Mouse (Mus musculus) MEL (cell line): Measurements from ENCODE around the gene Ppp4c. TPM values are rescaled to one million over a fixed set of nuclear protein-coding genes. Genes with fewer than 3 reads are reported as not detected.

Source experiments
- DNase-seq: peaks from one replicate; pipeline ENCODE4 v3.0.0; 2011; ENCODE audit warnings: low read depth, low spot score
- H3K27ac ChIP-seq: 2 replicates; pipeline ENCODE4 v1.5.1; 2012; ENCODE audit warnings: low read depth, mild to moderate bottlenecking, control low read depth, low read length, moderate library complexity; ENCODE audit not compliant: control insufficient read depth
- H3K27me3 ChIP-seq, 2 experiments: fragments of 150-350 bp in 1 of 2; sonication (generic) in 1 of 2; 2 replicates each; pipeline ENCODE4 v1.6.1; 2012; ENCODE audit warnings: low read length in 2 of 2, mild to moderate bottlenecking in 2 of 2, improper control_type of control experiment in 1 of 2, moderate library complexity in 1 of 2; ENCODE audit not compliant: insufficient read depth in 2 of 2, control insufficient read depth in 1 of 2
- H3K36me3 ChIP-seq, 2 experiments: 2 replicates each; pipeline ENCODE4 v1.6.1; 2012 to 2014; ENCODE audit warnings: low read length in 2 of 2, improper control_type of control experiment in 1 of 2, inconsistent platforms in 1 of 2, mild to moderate bottlenecking in 1 of 2; ENCODE audit not compliant: insufficient read depth in 2 of 2, control insufficient read depth in 1 of 2
- H3K4me1 ChIP-seq, 2 experiments: fragments of 150-350 bp in 1 of 2; sonication (generic) in 1 of 2; 2 replicates each; pipeline ENCODE4 v1.6.1; 2012; ENCODE audit warnings: low read length in 2 of 2, improper control_type of control experiment in 1 of 2, mild to moderate bottlenecking in 1 of 2; ENCODE audit not compliant: insufficient read depth in 2 of 2, control insufficient read depth in 1 of 2
- H3K4me3 ChIP-seq, 2 experiments: fragments of 150-350 bp in 1 of 2; sonication (generic) in 1 of 2; 2 replicates each; pipeline ENCODE4 v1.5.1; 2012; ENCODE audit warnings: low read depth in 2 of 2, low read length in 2 of 2, mild to moderate bottlenecking in 2 of 2, moderate library complexity in 2 of 2, control low read depth in 1 of 2, improper control_type of control experiment in 1 of 2; ENCODE audit not compliant: control insufficient read depth in 1 of 2, insufficient read depth in 1 of 2
- H3K79me2 ChIP-seq: 2 replicates; pipeline ENCODE4 v1.6.1; 2012; ENCODE audit warnings: mild to moderate bottlenecking, low read length, moderate library complexity; ENCODE audit not compliant: control insufficient read depth, poor library complexity, insufficient read depth
- H3K9ac ChIP-seq: 2 replicates; pipeline ENCODE4 v1.6.1; 2012; ENCODE audit warnings: low read depth, mild to moderate bottlenecking, control low read depth, low read length, moderate library complexity; ENCODE audit not compliant: control insufficient read depth, poor library complexity, severe bottlenecking
- H3K9me3 ChIP-seq: fragments of 150-350 bp; sonication (generic); replicated peaks from 2 replicates; pipeline ENCODE4 v1.6.1; 2012; ENCODE audit warnings: mild to moderate bottlenecking, low read length, improper control_type of control experiment, moderate library complexity; ENCODE audit not compliant: insufficient read depth
- BHLHE40 ChIP-seq: IDR thresholded peaks from 2 replicates; pipeline ENCODE4 v1.6.1; 2012; ENCODE audit warnings: low read depth, mild to moderate bottlenecking, inconsistent platforms, low read length, improper control_type of control experiment, borderline replicate concordance
- CHD2 ChIP-seq: IDR thresholded peaks from 2 replicates; pipeline ENCODE4 v1.6.1; 2011; ENCODE audit warnings: low read length, improper control_type of control experiment
- E2F4 ChIP-seq: IDR thresholded peaks from 2 replicates; pipeline ENCODE4 v1.6.1; 2011; ENCODE audit warnings: low read depth, low read length, improper control_type of control experiment, borderline replicate concordance
- ELF1 ChIP-seq: IDR thresholded peaks from 2 replicates; pipeline ENCODE4 v1.6.1; 2014; ENCODE audit warnings: low read depth, mild to moderate bottlenecking, inconsistent platforms, low read length, improper control_type of control experiment, moderate library complexity
- EP300 ChIP-seq, 2 experiments: IDR thresholded peaks; 2 replicates each; pipeline ENCODE4 v1.6.1; 2011; ENCODE audit warnings: improper control_type of control experiment in 2 of 2, low read length in 2 of 2, low read depth in 1 of 2, mild to moderate bottlenecking in 1 of 2
- ETS1 ChIP-seq: IDR thresholded peaks from 2 replicates; pipeline ENCODE4 v1.6.1; 2012; ENCODE audit warnings: low read depth, mild to moderate bottlenecking, inconsistent platforms, low read length, improper control_type of control experiment, moderate library complexity
- GATA1 ChIP-seq: IDR thresholded peaks from 2 replicates; pipeline ENCODE4 v1.6.1; 2011; ENCODE audit warnings: low read depth, low read length, improper control_type of control experiment
- HCFC1 ChIP-seq: IDR thresholded peaks from 2 replicates; pipeline ENCODE4 v1.6.1; 2012; ENCODE audit warnings: low read depth, mild to moderate bottlenecking, inconsistent platforms, low read length, improper control_type of control experiment, moderate library complexity
- KAT2A ChIP-seq: conservative IDR thresholded peaks from 2 replicates; pipeline ENCODE4 v1.6.1; 2012; ENCODE audit warnings: low read depth, low read length, improper control_type of control experiment, inconsistent platforms
- MAFK ChIP-seq: IDR thresholded peaks from 2 replicates; pipeline ENCODE4 v1.6.1; 2011; ENCODE audit warnings: low read depth, mild to moderate bottlenecking, low read length, improper control_type of control experiment, borderline replicate concordance
- MAX ChIP-seq: IDR thresholded peaks from 2 replicates; pipeline ENCODE4 v1.6.1; 2011; ENCODE audit warnings: low read length, improper control_type of control experiment
- MEF2A ChIP-seq: IDR thresholded peaks from 2 replicates; pipeline ENCODE4 v1.6.1; 2014; ENCODE audit warnings: low read depth, mild to moderate bottlenecking, inconsistent platforms, low read length, improper control_type of control experiment; ENCODE audit not compliant: poor library complexity, insufficient replicate concordance, severe bottlenecking; ENCODE audit errors: extremely low read depth
- MXI1 ChIP-seq: IDR thresholded peaks from 2 replicates; pipeline ENCODE4 v1.6.1; 2011; ENCODE audit warnings: mild to moderate bottlenecking, low read depth, low read length, improper control_type of control experiment
- MYB ChIP-seq: IDR thresholded peaks from 2 replicates; pipeline ENCODE4 v1.6.1; 2011; ENCODE audit warnings: mild to moderate bottlenecking, low read depth, low read length, improper control_type of control experiment
- MYC ChIP-seq: IDR thresholded peaks from 2 replicates; pipeline ENCODE4 v1.6.1; 2011; ENCODE audit warnings: low read depth, mild to moderate bottlenecking, low read length, improper control_type of control experiment, moderate library complexity
- NELFE ChIP-seq: IDR thresholded peaks from 2 replicates; pipeline ENCODE4 v1.6.1; 2011; ENCODE audit warnings: low read depth, low read length, improper control_type of control experiment
- RAD21 ChIP-seq: IDR thresholded peaks from 2 replicates; pipeline ENCODE4 v1.6.1; 2011; ENCODE audit warnings: mild to moderate bottlenecking, low read depth, low read length, improper control_type of control experiment
- RCOR1 ChIP-seq: IDR thresholded peaks from 2 replicates; pipeline ENCODE4 v1.6.1; 2012; ENCODE audit warnings: low read depth, mild to moderate bottlenecking, inconsistent platforms, low read length, improper control_type of control experiment
- SIN3A ChIP-seq: IDR thresholded peaks from 2 replicates; pipeline ENCODE4 v1.6.1; 2012; ENCODE audit warnings: low read length, improper control_type of control experiment, inconsistent platforms
- SMC3 ChIP-seq: IDR thresholded peaks from 2 replicates; pipeline ENCODE4 v1.6.1; 2011; ENCODE audit warnings: low read depth, low read length, improper control_type of control experiment
- TAL1 ChIP-seq: IDR thresholded peaks from 2 replicates; pipeline ENCODE4 v1.6.1; 2012; ENCODE audit warnings: mild to moderate bottlenecking, inconsistent platforms, low read length, moderate library complexity, mixed read lengths
- TBP ChIP-seq: IDR thresholded peaks from 2 replicates; pipeline ENCODE4 v1.8.0; 2011; ENCODE audit warnings: low read depth, low read length, improper control_type of control experiment
- TCF12 ChIP-seq: IDR thresholded peaks from 2 replicates; pipeline ENCODE4 v1.6.1; 2014; ENCODE audit warnings: low read depth, mild to moderate bottlenecking, inconsistent platforms, low read length, improper control_type of control experiment, moderate library complexity
- USF1 ChIP-seq: IDR thresholded peaks from 2 replicates; pipeline ENCODE4 v1.6.1; 2014; ENCODE audit warnings: low read depth, mild to moderate bottlenecking, inconsistent platforms, low read length, improper control_type of control experiment, moderate library complexity
- USF2 ChIP-seq, 2 experiments: IDR thresholded peaks; 2 replicates each; pipeline ENCODE4 v1.6.1; 2011 to 2012; ENCODE audit warnings: improper control_type of control experiment in 2 of 2, low read length in 2 of 2, borderline replicate concordance in 1 of 2, inconsistent platforms in 1 of 2, low read depth in 1 of 2, mild to moderate bottlenecking in 1 of 2; ENCODE audit not compliant: insufficient read depth in 1 of 2
- ZC3H11A ChIP-seq: IDR thresholded peaks from 2 replicates; pipeline ENCODE4 v1.6.1; 2012; ENCODE audit warnings: low read depth, mild to moderate bottlenecking, inconsistent platforms, low read length, improper control_type of control experiment
- ZKSCAN1 ChIP-seq: IDR thresholded peaks from 2 replicates; pipeline ENCODE4 v1.6.1; 2012; ENCODE audit warnings: low read depth, mild to moderate bottlenecking, inconsistent platforms, low read length, improper control_type of control experiment, moderate library complexity
- ZNF384 ChIP-seq: IDR thresholded peaks from 2 replicates; pipeline ENCODE4 v1.6.1; 2012; ENCODE audit warnings: low read depth, mild to moderate bottlenecking, inconsistent platforms, low read length, improper control_type of control experiment
- polyA plus RNA-seq, 2 experiments: library from polyadenylated mRNA; stranded (reverse) in 1 of 2; unstranded in 1 of 2; fragments of >175 nt in 1 of 2; fragments of >200 nt in 1 of 2; gene quantifications; 2 replicates each; pipeline versions ENCODE4 v1.2.1 to v1.2.4; 2012; ENCODE audit warnings: low replicate concordance in 2 of 2, low read depth in 1 of 2; ENCODE audit not compliant: insufficient read length in 2 of 2, insufficient read depth in 1 of 2, missing spikeins in 1 of 2
- total RNA-seq: library from RNA; depleted of rRNA; stranded (reverse); fragments of 300-350 nt; gene quantifications from 2 replicates; pipeline ENCODE4 v1.2.3, GENCODE M21; 2012

Gene Ppp4c
- total and polyA plus RNA-seq, 3 experiments: 257 to 540 (median 265) TPM

DNA sequence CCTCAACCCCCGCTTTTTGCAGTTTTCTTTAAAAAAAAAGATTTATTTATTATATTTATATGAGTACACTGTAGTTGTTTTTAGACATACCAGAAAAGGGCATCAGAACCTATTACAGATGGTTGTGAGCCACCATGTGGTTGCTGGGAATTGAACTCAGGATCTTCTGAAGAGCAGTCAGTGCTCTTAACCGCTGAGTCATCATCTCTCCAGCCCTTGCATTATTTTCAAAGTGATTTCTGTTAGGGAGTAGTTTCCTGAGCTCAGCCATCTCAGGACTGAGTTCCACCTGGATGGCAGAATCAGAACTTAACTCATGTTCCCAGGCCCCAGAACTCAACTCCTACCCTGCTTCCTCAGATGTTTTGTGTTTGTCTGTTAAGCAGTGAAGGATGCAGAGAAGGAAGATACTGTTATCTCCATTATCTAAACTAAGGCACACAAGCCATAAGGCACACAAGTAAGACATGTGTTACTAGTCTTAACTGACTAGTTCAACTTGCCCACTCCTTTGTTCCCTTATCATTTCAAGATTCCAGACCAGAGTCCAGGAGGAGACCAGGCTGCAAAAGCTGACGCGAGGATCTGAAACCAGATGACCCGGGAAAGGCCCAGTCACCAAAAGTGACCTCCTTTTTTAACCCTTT, 17.6 kb upstream of the Ppp4c start:
- TF ChIP-seq SIN3A (peak; percentile 17), MXI1 (peak; percentile 63), SMC3 (no peak), E2F4 (0 out of 2 replicates have a peak, but pooled peaks have one; percentile 56), MYB (0 out of 2 replicates have a peak, but pooled peaks have one; percentile 14), EP300 (IDR thresholded peaks at IDR 0.05; ENCODE audit: low read depth in 1 of 2, low read length in 2 of 2) (peak in 1 of 2 experiments; percentile 61; a peak in 2 of 4 replicates), TCF12 (0 out of 2 replicates have a peak, but pooled peaks have one; percentile 10), MAX (peak; percentile 63), KAT2A (no peak; the same call in 1 of the 2 replicates), TBP (0 out of 2 replicates have a peak, but pooled peaks have one; percentile 37), MYC (0 out of 2 replicates have a peak, but pooled peaks have one; percentile 53), GATA1 (peak; percentile 81), RAD21 (no peak), ZKSCAN1 (no peak), BHLHE40 (no peak), ELF1 (no peak), MAFK (peak; percentile 91)
- Histone ChIP-seq H3K4me3 (peak overlapping the region; percentile 39 to 66; a peak in 3 of 4 replicates), H3K9ac (peak overlapping the region; percentile 83)

DNA sequence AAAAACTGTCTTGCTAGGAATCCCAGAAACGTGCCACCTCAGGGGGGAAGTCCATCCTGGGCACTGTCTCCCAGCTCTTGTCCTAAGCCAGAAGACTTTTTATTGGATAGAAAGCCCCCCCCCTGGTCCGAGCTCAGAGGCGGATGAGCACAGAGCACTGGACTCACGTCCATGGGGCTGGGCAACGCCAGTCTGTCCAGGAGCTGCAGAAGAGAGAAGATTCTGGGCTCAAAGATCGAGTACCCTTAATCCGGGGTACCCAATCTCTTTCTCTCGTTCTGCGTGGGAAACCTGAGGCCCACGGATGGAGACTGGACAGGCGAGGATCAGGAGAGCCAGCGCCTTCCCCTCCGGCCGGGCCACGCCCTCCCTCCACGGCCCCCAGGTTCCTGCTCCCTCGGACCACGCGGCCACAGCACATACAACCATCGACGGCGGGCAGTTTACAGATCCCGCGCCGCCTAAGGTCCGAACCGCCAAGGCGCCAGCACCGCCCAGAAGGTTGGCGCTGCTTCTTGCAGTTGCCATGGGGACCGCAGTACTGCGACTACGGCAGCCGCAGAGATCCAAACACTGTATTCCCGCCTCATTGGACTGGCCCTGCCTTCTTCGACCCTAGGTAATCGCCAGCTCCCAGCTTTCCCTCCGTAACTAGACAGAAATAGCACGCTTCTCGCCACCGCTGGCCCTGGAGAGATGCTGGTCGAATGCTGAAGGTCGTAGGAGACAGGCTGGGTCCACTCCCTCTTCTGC, 16.6 kb upstream of the Ppp4c start:
- peak overlapping the region; percentile 71 for H3K27ac ChIP-seq
- peaks cover 6 to 23% of the 10 kb centered on the region in 2 experiments; a peak in 3 of 4 replicates for H3K4me1 ChIP-seq
- peak; percentile 91 for DNase-seq
- H3K9ac ChIP-seq: peak overlapping the region; percentile 83
- H3K4me3 ChIP-seq: peak overlapping the region; percentile 55 to 66
- no peaks in the 10 kb centered on the region for H3K27me3 ChIP-seq
- H3K36me3 ChIP-seq: peaks cover 0 to 18% of the 10 kb centered on the region in 2 experiments; a peak in 2 of 4 replicates
- no peaks in the 10 kb centered on the region for H3K9me3 ChIP-seq
- no peaks in the 10 kb centered on the region; the same call in 1 of the 2 replicates for H3K79me2 ChIP-seq
- peak; percentile 62 for TF ChIP-seq MAX
- no peak for TF ChIP-seq RCOR1
- no peak for TF ChIP-seq TCF12
- TF ChIP-seq ETS1: peak; percentile 55; the same call in 1 of the 2 replicates
- no peak for TF ChIP-seq ZC3H11A
- peak; percentile 96 for TF ChIP-seq SIN3A
- TF ChIP-seq HCFC1: peak; percentile 86
- TF ChIP-seq ZNF384: no peak
- TF ChIP-seq MXI1: peak; percentile 80
- TF ChIP-seq KAT2A: no peak
- TF ChIP-seq CHD2: no peak
- TF ChIP-seq USF1: no peak
- no peak for TF ChIP-seq MEF2A
- no peak for TF ChIP-seq MAFK
- 0 out of 2 replicates have a peak, but pooled peaks have one; percentile 26 for TF ChIP-seq TAL1
- peak; percentile 54; the same call in 1 of the 2 replicates for TF ChIP-seq NELFE
- TF ChIP-seq USF2 (IDR thresholded peaks at IDR 0.05; ENCODE audit: borderline replicate concordance in 1 of 2, insufficient read depth in 1 of 2, low read depth in 1 of 2, low read length in 2 of 2): no peak

More for the DNA sequence above, 17.6 kb upstream of the Ppp4c start:
- no peaks in the 10 kb centered on the region for H3K27me3 ChIP-seq
- no peaks in the 10 kb centered on the region; the same call in 1 of the 2 replicates for H3K79me2 ChIP-seq
- peaks cover 6 to 19% of the 10 kb centered on the region in 2 experiments; a peak in 3 of 4 replicates for H3K4me1 ChIP-seq
- H3K9me3 ChIP-seq: no peaks in the 10 kb centered on the region
- peaks cover 0 to 14% of the 10 kb centered on the region in 2 experiments; a peak in 2 of 4 replicates for H3K36me3 ChIP-seq
- peak; percentile 74 for DNase-seq
- H3K27ac ChIP-seq: peak overlapping the region; percentile 71
